Mouse (Mus musculus) retina, adult 2 months (tissue): ENCODE results near the gene Carm1.
"Not testable (repeated sequence)": the region's sequence is repeated elsewhere in the genome, so short reads cannot be mapped to it uniquely, and the experiment has no call there.

Source experiments
- DNase-seq: peaks from one replicate; pipeline ENCODE4 v3.0.0-alpha.2; 2012; ENCODE audit warnings: low read depth, low spot score

The Carm1 gene

DNA sequence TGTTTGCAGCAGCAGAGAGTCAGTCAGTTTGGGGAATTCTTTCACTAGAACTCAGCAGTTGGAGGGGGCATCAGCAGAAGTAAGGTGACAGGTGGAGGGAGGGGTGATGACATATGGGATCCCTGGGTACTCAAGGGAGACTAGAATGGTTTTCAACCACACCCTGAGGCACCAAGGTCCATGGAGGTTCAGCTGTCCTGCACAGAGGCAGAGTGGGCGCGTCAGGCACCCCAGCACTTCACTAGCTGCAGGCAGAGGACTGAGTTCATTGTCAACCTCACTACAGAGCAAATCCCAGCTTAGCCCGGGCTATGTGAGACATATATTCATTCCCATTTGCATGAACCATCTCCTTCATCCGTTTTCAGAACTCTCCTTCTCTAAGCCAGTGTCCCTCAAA, 9.7 kb upstream of the Carm1 start:
- DNase-seq: no peak

DNA sequence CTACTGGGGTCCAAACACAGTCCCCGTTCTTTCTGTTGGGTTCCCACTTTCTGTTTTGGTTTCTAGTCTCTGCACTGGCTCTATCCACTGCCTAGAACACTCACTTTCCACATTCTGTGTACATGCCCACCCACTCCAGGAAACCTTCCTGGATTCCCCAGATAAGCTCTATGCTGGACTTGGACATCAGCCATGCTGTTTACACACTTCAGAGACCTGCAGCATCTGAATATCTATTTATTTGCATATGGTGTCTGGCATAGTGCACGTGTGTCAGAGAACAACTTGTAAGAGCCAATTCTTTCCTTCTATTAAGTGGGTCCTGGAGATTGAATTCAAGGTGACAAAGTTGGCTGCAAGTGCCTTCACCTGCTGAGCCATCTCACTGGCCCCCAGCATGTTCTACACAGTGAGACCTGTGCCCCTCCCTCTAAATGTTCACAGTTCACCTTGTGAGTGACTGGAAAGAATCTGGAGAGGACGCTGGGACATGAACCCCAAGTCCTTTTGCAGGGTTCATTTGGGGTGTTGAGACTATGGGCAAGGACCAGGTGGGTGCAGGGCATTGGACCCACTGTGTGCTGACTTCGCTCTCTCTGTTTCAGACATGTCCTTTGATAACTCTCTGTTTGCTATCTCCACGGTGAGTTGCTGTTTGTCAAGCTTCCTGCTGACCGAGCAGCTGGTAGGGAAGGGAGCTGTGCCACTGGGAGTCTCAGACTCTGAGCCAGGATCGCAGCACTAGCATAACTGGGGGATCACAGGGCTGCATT, 6.5 kb upstream of the Carm1 start:
- no peak for DNase-seq

DNA sequence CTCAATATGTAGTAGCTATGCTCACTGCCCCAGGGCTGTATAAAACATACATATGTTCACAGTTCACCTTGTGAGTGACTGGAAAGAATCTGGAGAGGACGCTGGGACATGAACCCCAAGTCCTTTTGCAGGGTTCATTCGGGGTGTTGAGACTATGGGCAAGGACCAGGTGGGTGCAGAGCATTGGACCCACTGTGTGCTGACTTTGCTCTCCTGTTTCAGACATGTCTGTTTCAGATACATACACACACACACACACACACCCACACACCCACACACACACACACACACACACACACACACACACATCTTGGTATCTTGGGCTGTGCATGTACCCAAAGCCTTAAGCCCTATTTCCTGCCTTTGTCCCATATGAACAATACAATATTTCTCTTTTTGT, 4.7 kb upstream of the Carm1 start:
- not testable (repeated sequence) for DNase-seq

DNA sequence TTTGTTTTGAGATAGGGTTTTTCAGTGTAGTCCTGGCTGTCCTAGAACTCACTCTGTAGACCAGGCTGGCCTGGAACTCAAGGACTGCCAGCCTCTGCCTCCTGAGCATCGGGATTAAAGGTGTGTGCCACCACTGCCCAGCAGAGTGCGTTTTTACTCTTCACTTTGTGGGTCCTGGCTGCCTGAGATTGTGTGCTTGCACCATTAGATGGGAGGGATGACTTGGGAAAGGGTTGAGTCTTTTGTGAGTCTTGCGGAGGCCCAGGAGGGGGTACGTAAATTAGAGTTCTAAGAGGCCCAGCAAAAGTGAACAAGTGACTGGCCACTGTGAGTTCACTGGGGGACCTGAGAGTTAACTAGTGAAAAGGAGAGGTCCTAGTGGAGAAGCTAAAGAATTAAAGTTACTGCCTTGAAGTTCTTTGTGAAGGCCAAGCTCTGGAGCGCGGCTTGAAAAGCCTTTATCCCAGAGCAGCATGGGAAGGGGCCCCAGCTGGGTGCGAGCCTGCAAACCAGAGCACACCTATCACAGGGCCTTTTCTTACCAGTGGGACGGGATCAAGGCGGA, 1.3 kb upstream of the Carm1 start:
- DNase-seq: no peak

DNA sequence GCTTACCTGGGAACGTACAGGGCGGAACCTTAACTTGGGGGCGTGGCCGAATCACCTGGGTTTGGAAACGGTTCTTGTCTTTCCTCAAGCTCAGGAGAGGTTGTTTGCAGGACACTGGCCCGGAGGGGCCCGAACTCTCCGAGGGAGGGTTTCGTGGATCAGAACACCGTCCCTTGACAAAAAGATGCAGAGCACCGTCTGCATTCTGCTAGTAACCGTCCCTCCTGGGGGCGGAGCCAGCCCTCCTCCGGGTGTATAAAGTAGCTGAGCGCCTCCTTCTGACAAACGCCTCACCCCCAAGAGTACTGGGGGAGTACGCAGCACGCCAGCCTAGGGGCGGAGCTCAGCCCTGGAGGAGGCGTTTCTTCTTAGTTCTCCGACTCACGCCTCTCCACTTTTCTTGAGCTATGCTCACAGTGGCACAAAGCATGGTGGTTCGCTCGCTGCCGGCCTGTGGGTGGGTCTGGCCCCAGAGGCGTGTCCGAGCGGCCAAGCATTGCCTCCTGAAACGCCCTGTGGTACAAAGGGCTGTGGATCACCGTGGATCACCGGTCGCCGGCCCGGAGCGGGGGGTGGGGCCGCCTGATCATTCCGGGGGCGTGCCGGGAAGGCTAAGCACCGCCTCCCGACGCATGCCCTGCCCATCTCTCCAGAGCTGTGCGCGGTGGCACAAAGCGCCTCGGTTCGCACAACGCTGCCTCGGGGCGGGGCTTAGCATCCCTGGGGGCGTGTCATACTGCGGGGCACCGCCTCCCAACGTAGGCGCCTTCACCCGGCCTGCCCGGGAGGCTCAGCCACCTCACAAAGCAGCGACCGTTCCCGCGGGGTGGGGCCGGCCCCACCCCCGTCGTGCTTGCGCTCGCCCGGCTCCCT, 542 bp upstream of the Carm1 start:
- peak; percentile 96 for DNase-seq

DNA sequence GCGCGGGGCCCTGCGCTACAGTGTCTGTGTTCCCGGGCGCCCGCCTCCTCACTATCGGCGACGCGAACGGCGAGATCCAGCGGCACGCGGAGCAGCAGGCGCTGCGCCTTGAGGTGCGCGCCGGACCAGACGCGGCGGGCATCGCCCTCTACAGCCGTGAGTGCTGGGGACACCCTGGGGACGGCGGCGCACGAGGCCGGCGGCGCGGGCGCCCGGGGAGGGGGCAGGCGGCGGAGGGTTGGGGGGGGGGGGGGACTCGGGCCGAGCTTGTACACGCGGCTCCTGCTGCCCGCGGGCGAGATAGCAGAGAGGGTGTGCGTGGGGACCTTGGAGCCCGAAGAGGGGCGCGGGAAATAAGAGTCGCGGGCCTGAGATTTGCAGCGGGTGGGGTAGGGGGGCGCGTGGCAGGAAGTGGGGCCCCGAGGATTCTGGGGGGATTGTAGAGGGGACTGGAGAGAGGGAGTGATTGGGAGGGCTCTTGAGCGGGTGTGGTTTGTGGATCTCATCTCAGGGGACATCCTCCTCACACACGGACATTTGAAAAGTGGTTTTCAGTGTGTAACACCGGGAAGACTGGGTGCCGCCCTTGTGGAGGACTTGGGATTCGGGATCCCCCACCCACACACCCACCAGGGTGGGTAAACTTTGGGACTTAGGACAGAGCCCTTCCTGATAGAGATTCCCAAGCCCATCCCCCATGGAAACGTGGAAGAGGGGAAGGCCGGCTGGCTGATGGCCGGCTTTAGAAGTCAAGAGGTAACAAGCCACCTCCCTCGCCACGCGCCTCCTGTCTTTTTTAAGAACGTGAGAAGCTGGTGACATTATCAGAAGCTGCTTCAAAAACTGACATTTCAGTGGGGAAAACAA, 614 bp downstream of the Carm1 start:
- peak; percentile 33 for DNase-seq

DNA sequence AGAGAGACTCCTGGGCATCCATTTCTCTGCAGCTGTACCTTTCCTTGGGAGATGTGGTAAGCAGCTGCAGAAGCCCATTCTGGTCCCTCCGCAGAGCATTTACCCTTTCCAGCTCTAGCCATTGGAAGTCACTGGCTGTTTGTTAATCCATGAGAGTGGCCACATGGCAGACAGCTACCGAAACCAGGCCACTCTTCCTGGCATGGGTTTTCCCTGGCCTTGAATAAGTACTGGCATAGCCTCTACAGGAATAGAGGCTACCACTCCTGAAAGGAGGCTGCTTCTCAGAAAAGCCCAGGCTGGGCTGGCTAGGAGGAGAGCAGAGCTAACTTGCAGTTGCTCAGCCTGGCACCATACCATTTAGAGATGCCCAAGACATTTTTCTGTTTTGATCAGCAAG, 4.4 kb downstream of the Carm1 start:
- no peak for DNase-seq

DNA sequence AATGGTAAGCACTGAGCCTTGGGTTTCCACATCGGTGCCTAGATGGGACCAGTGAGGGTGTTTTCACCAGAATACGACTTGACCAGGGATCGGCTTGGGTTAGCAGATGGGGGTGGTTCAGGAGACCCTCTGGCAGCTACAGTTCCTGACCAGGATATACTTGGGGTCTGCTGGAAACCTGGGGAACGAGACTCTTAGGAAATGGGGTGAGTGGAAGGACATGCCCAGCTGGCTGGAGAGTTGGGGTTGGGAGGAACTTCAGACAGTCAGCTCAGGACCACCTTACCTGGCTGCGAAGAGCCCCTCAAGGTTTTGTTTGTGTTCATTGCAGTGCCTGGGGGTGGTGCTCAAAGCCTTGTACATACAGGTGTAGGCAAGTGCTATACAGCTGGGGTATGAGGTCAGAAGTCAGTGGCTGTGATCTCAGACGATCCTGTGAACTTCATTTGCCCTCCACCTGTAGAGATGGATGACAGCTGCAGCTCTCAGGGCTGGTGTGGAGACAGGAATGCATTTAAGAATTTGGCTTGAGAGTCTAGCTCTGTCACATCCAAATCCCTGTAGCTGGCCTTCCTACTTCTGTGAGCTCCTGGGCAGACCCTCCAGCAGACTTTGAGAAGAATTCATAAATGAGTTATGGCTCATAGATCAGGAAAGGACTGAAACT, 7.0 kb downstream of the Carm1 start:
- DNase-seq: no peak

DNA sequence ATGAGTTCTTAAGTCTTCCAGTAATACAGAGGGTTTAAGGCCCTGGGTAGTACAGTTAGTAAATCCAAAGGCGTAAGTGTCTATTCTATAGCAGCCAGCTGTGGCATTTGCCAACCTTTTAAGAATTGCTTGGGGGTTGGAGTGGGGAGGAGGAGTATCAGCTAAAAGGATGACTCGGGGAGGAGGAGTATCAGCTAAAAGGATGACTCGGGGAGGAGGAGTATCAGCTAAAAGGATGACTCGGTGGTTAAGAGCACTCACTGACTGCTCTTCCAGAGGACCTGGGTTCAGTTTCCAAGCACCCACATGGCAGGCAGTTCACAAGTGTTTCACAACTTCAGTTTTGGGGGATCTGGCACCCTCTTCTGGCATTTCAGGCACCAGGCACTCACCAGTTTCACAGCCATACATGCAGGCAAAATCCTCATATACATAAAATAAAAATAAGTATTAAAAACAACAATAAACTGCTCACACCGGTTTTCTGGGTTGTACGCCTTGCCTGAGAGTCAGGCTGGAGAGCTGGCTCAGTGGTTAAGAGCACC, 8.6 kb downstream of the Carm1 start:
- no peak for DNase-seq

DNA sequence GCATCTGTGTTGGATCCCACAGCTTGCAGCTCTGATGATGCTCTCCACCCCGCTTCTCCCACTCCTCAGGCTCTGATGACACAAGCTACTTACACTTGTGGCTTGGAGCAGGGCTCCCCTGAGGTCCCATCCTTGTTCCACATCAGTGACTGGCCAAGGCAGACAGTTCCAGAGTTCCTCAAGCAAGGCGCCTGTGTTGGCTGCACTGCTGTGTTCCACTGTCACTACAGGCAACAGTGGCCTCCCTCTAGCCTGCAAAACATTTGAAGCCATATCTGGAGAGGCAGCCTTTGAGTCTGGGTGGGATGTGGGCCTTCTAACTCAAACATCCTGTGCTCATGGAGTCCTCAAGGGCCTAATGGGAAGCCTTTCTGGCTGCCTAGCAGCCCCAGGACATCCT, 10.3 kb downstream of the Carm1 start:
- no peak for DNase-seq

DNA sequence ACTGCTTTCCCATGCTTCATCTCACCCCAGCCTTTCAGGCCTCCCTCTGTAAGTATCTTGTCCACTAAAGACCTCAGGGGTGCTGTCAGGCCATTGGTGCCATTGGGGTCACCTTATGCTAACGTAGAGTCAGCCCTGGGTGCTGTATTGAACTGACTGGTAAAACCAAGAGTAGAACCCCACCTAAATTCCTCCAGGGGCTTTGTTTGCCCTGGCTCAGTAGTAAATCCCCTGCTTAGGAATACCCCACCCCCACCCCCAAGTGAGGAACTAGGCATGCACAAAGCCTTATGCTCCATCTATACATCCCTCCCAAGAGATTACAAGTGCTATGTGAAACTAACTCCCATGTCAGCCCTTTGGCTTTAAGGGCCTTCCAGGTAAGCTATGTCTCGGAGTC, 10.9 kb downstream of the Carm1 start:
- no peak for DNase-seq

DNA sequence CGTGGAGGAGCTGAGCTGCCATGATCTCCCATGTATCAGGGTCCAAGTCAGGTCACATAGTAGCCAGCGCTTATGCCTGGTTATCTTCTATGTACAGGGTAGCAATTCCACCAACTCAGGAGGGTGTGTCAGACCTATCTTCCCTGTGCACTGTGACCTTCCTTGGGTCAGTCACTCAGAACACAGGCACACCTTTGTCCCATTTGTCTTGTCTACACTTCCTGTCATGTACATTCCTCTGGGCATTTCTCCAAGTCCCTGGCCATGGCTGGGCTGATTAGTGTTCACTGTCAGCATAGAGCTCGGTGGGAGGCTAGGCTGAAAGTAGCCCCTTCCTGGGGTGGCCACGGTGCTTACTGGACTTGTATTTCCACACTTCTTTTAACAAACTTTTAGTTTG, 11.7 kb downstream of the Carm1 start:
- no peak for DNase-seq

DNA sequence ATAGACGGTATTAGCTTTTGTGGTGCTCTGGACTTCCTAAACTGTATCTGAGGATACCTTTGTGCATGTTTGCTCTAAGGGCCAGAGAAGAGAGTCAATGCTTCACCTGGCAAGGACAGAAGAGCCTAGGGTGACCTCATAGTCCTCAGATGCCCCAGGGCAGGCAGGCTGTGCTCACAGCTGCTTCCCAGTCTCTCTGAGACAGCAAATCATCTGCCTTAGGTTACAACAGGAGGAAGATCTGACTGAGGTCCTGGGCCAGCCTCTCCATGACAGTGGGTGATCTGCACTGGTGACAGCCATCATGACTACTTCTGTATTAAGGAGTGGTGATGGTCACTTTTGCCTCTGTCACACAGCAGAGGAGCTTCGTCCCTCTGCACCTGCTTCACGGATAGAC, 12.5 kb downstream of the Carm1 start:
- no peak for DNase-seq

DNA sequence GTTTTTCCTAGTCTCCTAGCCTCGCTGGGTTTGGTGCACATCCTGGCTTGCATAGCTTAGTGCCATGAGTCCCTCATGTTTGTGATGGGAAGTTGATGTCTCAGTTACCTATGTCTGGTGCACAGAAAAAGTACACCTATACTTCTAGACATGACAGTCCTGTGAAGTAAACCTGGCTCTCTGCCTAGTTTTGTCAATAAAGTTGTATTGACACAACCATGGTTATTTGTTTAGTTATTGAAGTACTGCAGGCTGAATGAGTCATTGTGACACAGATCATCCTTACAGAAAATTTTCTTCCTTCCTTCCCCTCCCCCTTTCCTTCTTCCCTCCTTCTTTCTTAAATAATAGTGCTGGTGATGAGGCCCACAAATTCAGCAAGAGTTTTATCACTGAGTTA, 17.7 kb downstream of the Carm1 start:
- no peak for DNase-seq

DNA sequence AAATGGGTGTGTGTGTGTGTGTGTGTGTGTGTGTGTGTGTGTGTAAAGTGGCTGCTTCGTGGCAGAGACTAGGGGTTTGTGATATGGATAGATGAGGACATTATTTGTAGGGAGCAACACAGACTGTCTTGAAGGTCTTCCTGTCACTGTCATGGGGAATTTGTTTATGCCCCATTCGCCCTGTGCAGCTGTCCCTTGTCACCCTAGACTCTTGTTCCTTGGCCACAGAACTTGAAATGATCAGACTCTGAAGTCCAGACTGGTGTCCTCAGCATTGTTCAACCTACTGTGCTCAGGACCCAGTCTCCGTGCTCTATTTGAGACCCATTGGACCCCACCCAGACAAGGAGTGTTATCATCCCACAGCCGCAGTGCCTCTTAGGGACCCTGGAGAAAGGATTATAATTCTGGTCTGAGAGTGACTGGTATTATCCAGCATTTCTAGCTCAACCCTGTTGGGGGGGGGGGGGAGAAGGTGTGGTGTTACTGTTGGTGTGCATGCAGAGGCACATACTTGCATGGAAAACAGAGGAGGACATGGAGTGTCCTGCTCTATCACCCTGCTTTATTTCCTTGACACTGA, 18.4 kb downstream of the Carm1 start:
- DNase-seq: no peak

DNA sequence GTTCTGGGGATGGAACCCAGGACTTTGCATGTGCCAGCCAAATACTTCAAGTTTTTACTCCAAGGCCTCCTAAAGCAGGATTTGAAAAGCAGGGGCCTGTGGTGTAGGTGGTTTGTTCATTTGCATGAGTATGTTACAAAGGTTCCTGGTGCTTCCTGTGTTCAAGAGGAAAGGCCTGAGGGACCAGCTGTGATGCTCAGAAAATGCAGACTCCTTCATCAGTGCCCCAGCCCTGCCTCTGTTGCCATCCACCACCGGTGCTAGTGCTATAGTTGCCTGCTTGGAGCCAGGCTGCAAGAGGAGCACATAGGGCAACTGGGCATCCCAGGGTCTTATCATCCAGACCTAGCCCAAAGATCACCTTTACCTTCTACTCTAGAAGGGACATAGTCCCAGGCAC, 19.8 kb downstream of the Carm1 start:
- no peak for DNase-seq

DNA sequence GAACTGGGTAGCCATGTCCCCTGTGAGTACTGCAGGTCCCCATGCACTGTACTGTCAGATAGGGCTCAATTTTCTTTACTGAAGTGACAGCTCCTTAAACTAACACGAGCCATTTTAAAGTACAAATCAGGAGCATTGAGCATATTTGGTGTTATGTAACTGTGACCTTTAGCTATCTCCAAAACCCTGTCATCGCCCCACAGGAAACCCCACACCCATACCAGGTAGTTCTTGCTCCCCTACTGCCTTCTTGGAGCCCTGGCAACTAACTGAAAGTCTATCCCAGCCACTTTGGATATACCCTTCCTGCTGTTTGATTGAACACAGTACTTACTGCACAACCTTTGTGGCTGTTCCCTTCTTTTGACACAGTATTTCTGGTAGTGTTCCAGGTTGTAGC, 20.4 kb downstream of the Carm1 start:
- no peak for DNase-seq

DNA sequence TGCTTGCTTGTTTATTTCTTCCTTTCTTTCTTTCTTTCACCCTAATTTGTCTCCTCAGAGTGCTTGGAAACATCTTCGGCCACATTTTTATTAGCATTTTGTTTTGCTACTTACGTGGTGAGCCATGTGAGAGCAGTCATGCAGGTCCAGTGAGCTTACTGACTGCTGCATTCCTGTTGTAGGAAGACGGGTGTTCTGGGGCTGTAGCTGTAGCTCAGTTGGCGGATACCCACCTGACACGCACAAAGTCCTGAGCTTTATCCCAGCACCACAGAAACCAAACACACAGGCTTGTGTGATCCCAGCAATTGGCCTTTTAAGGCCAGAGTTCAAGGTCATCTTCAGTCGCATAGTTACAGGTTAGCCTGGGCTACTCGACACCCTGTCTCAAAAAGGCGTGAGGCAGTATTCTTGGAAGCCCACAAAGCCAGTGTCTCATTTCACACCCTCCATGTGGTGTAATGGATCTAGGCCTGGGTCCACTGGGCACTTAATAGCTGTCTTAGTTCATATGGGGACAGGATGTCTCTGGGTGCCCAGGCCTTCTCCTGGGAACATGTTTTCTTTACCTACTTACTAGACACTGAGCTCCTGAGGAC, 22.1 kb downstream of the Carm1 start:
- DNase-seq: no peak

DNA sequence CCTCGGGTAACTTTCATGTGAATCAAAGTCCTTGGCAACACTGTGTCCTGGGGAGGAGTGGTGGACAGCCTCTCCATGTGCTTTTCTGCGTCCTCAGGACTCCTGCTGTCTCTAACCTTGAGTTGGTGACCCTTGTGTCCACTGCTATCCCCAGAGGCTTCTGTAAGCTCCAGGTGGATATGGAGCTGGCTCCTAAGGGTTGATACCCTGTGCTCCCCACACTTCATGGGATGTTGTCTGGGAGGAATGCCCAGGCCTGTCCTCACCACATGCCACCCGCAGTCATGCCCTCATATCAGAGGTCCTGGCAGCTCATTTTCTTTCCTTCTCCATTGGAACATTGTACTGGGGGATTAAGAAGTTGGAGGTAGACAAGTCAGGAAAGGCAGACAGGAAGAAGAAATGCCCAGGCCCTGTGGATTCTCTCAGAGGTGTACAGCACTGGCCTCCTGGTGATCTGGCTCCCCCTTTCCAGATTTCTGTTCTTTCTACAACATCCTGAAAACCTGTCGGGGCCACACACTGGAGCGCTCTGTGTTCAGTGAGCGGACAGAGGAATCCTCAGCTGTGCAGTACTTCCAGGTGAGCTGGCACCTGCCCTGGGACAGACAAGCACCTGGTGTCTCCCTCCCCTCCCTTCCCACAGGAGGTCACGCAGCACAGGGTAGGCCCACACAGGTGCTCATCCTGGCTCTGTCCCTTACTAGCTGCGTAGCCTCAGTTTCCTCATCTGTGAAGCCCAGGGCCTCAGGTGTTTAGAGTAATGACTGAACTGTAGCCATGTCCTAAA, 27.5 kb downstream of the Carm1 start:
- DNase-seq: no peak
